Mouse (Mus musculus) urinary bladder, postnatal 14 days (tissue): ENCODE measurements around the gene Gm32687.
"Not testable (repeated sequence)": the region's sequence is repeated elsewhere in the genome, so short reads cannot be mapped to it uniquely, and the experiment has no call there.

Source experiments
- DNase-seq: peaks from one replicate; pipeline ENCODE4 v3.0.0; 2021; ENCODE audit warnings: low spot score

Gene Gm32687

GRCm38 (mm10) chr10:81863409-81864407 lies at the start of gene Gm32687:
TSS of gene Gm32687 (plus strand) at chr10:81863934.
- peak; percentile 2 for DNase-seq

GRCm38 (mm10) chr10:81846219-81846618 lies 17.5 kb upstream of the Gm32687 start:
- not testable (repeated sequence) for DNase-seq

DNA sequence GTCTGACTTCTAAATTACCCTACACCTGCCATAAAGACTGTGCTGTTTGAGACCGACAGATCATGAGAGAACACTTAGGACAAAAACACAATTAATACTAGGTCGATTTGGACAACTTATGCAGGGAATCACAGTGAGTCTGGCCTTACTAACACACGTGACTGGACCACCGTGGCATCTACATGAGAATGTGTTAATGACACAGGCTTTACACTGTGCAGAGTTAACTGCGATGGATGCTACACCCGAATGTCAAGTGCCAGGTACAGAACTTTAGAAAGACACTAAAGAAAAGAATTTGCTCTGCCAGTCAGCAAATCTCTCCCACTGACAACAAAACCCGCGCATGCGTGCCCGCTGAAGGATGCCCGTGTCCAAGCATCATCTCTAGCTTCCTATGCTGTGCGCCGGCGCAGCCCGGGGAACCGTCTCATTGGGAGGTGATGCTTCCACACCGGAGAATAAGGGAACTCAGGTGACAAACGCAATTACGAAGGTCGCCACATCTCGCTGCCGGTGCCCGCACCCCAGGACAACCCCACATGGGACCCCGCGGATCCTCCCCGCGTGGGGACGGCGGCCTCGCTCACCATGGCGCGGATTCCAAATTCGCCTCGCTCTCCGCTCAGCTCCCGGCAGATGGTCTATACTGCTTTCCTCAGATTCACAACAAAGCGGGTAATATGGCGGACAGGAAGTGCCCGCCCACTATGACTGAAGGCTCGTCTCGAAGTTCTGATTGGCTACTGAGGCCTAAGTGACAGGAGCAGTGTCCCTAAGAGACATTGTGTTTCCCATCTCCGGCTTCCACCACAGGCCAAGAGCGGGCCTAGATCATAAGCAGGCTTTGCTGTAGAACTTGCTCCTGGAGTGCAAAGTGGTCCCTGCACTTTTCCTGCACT lies 66.4 kb downstream of the Gm32687 start, which contains the start of gene Zfp781:
Gene Zfp781, minus strand, starts transcription at position 639 of the 902 bp plus-strand sequence.
- not testable (repeated sequence) for DNase-seq
